Mouse (Mus musculus): ENCODE measurements at regions not wholly inside any gene's neighbourhood (a gene's known extent, or its start where the extent isn't known, plus 50 kb on each side); places are given as distances from the start of the nearest gene placed in this dataset.

DNA sequence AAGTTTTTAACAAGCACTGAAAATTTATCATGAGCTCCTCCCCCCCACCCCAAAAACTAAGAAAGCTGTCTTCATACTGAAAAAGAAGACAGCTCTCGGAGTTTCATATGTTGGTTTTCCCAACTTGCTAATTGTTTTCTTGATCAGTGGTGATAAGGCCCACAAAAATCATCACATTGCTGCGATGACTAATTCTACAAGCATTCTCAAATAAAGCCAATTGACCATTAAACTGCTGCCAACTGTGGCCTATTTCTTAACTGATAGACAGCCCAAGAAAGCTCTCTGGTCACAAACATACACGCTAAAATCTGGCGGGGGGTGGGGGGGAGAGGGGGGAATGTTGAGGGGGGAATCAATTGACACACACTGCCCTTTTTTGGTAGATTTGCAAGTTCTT lies 345.0 kb upstream of the Acvr2a start:
- Histone ChIP-seq H3K4me3 (replicated peaks; ENCODE audit: low read length) (no peak overlapping the region), H3K27ac (ENCODE audit: low read length) (no peak overlapping the region), H3K9ac (ENCODE audit: low read length) (no peak overlapping the region), H3K36me3 (ENCODE audit: control insufficient read depth, insufficient read depth, low read length) (no peaks in the 10 kb centered on the region), H3K9me3 (replicated peaks; ENCODE audit: control insufficient read depth, low read length) (no peaks in the 10 kb centered on the region), H3K4me1 (ENCODE audit: control insufficient read depth, insufficient read depth, low read length) (no peaks in the 10 kb centered on the region), H3K4me2 (ENCODE audit: low read depth, low read length) (no peak overlapping the region), H3K27me3 (ENCODE audit: control insufficient read depth, insufficient read depth, low read length) (no peaks in the 10 kb centered on the region)
- 69% methylated on average over 4 of the region's 4 CpGs for WGBS
- ATAC-seq (ENCODE audit: insufficient read depth, low FRiP score) = no peak

DNA sequence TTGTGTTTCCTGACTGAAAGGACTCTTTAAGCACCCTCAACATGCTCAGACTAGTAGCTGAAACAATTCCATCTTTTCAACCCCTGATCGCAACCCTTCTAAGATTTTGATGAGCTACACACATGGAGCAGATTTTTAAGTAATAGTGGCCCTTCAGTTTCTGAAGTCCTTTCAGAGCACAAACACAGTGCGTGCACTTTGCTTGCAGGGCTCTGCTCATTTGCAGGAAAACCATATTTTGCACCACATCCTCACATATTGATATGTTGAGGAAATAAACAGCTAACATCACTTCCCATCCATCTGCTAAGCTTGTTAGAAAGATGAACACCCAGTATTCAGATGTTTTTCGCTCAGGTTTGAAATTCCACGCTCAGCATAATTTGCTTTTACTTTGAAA lies 344.6 kb upstream of the Acvr2a start:
- Histone ChIP-seq H3K9ac (ENCODE audit: low read length) (no peak overlapping the region), H3K9me3 (replicated peaks; ENCODE audit: control insufficient read depth, low read length) (no peaks in the 10 kb centered on the region), H3K4me3 (replicated peaks; ENCODE audit: low read length) (no peak overlapping the region), H3K4me1 (ENCODE audit: control insufficient read depth, insufficient read depth, low read length) (no peaks in the 10 kb centered on the region), H3K4me2 (ENCODE audit: low read depth, low read length) (no peak overlapping the region), H3K27me3 (ENCODE audit: control insufficient read depth, insufficient read depth, low read length) (no peaks in the 10 kb centered on the region), H3K27ac (ENCODE audit: low read length) (no peak overlapping the region), H3K36me3 (ENCODE audit: control insufficient read depth, insufficient read depth, low read length) (no peaks in the 10 kb centered on the region)
- 83% methylated on average over 4 of the region's 4 CpGs for WGBS
- no peak for ATAC-seq (ENCODE audit: insufficient read depth, low FRiP score)

DNA sequence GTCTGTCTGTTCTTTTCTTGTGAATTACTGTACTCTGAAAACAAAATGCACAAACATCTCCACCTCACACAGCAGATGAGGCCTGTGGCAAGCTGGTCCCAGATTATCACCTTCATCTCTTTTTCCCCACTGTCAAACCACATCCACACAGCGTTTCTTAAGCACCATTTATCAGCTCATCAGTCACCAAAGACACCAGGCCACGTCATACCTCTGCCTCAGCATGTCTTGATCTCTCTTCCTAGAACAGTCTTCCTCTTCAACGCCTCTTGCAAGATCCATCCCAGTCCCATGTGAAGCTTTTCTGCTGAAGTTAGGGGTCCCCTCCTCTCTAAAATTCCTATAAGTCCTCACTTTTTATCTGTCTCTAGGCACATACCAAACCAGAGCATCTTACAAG lies 340.8 kb upstream of the Acvr2a start:
- Histone ChIP-seq H3K4me2 (ENCODE audit: low read depth, low read length) (no peak overlapping the region), H3K9me3 (replicated peaks; ENCODE audit: control insufficient read depth, low read length) (no peaks in the 10 kb centered on the region), H3K27me3 (ENCODE audit: control insufficient read depth, insufficient read depth, low read length) (no peaks in the 10 kb centered on the region), H3K9ac (ENCODE audit: low read length) (no peak overlapping the region), H3K4me3 (replicated peaks; ENCODE audit: low read length) (no peak overlapping the region), H3K27ac (ENCODE audit: low read length) (no peak overlapping the region), H3K36me3 (ENCODE audit: control insufficient read depth, insufficient read depth, low read length) (no peaks in the 10 kb centered on the region), H3K4me1 (ENCODE audit: control insufficient read depth, insufficient read depth, low read length) (no peaks in the 10 kb centered on the region)
- WGBS = 66% methylated on average over 3 of the region's 3 CpGs
- no peak for ATAC-seq (ENCODE audit: insufficient read depth, low FRiP score)

DNA sequence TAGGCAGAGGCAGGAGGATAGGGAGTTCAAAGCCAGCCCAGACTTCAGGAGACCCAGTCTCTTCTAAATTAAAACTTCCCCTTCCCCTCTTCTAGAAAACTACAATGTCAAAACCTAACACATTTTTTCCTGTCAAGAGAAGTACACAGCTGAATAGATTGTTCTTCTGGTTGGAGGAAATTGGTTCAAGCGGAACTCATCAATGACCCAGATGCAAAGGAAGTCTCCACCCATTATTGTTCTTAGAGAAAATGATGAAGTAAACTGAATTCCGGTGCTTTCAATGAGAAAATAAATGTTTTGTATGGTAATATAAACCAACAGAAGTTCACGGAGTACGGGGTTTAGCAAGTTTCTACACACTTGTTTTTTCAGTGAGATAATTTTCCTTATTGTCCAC lies 339.3 kb upstream of the Acvr2a start:
- H3K27ac ChIP-seq (ENCODE audit: low read length) = no peak overlapping the region
- no peak overlapping the region for H3K9ac ChIP-seq (ENCODE audit: low read length)
- no peak overlapping the region for H3K4me3 ChIP-seq (replicated peaks; ENCODE audit: low read length)
- 72% methylated on average over 4 of the region's 4 CpGs for WGBS
- H3K27me3 ChIP-seq (ENCODE audit: control insufficient read depth, insufficient read depth, low read length) = no peaks in the 10 kb centered on the region
- H3K4me1 ChIP-seq (ENCODE audit: control insufficient read depth, insufficient read depth, low read length) = no peaks in the 10 kb centered on the region
- no peaks in the 10 kb centered on the region for H3K36me3 ChIP-seq (ENCODE audit: control insufficient read depth, insufficient read depth, low read length)
- H3K4me2 ChIP-seq (ENCODE audit: low read depth, low read length) = no peak overlapping the region
- ATAC-seq (ENCODE audit: insufficient read depth, low FRiP score) = no peak
- H3K9me3 ChIP-seq (replicated peaks; ENCODE audit: control insufficient read depth, low read length) = no peaks in the 10 kb centered on the region

DNA sequence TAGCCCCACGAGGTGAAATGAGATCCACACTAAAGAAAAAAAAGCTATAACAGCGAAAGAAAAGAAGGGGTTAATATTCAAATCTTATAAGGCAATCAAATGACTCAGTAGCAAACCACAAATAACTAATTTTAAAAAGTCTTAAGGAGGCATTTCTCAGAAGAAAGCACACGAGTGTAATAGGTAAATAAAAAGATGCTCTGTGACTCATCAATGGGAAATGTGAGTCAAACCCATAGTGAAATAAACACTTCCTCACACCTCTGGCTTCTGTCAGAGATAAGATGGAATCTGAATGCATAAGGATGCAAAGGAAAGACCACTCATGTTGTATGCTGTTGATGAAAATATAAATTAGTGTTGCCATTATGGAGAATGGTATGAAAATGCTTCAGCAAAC lies 337.1 kb upstream of the Acvr2a start:
- no peak overlapping the region for H3K9ac ChIP-seq (ENCODE audit: low read length)
- no peaks in the 10 kb centered on the region for H3K27me3 ChIP-seq (ENCODE audit: control insufficient read depth, insufficient read depth, low read length)
- H3K4me2 ChIP-seq (ENCODE audit: low read depth, low read length) = no peak overlapping the region
- 52% methylated on average over 3 of the region's 3 CpGs for WGBS
- no peaks in the 10 kb centered on the region for H3K9me3 ChIP-seq (replicated peaks; ENCODE audit: control insufficient read depth, low read length)
- ATAC-seq (ENCODE audit: insufficient read depth, low FRiP score) = no peak
- no peak overlapping the region for H3K4me3 ChIP-seq (replicated peaks; ENCODE audit: low read length)
- no peak overlapping the region for H3K27ac ChIP-seq (ENCODE audit: low read length)
- no peaks in the 10 kb centered on the region for H3K4me1 ChIP-seq (ENCODE audit: control insufficient read depth, insufficient read depth, low read length)
- H3K36me3 ChIP-seq (ENCODE audit: control insufficient read depth, insufficient read depth, low read length) = no peaks in the 10 kb centered on the region

DNA sequence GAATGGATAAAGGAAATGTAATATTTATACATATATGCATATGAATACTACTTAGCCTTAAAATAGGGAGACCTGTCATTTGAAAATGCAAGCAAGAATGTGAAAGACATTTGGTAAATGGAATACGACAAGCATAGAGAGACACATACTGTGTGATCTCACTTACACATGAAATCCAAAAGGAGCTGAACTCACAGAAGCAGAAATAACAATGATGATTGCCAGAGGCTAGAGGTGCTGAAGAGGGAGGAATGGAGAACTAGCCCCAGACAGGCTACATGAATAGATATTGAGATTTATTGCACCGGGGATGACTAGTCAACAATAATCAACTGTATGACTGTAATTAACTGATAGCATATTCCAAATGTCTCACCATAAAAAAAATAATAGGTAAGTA lies 336.6 kb upstream of the Acvr2a start:
- H3K36me3 ChIP-seq (ENCODE audit: control insufficient read depth, insufficient read depth, low read length) = no peaks in the 10 kb centered on the region
- no peak for ATAC-seq (ENCODE audit: insufficient read depth, low FRiP score)
- no peak overlapping the region for H3K27ac ChIP-seq (ENCODE audit: low read length)
- no peaks in the 10 kb centered on the region for H3K9me3 ChIP-seq (replicated peaks; ENCODE audit: control insufficient read depth, low read length)
- H3K4me3 ChIP-seq (replicated peaks; ENCODE audit: low read length) = no peak overlapping the region
- no peaks in the 10 kb centered on the region for H3K27me3 ChIP-seq (ENCODE audit: control insufficient read depth, insufficient read depth, low read length)
- WGBS = 85% methylated on average over 2 of the region's 2 CpGs
- no peak overlapping the region for H3K9ac ChIP-seq (ENCODE audit: low read length)
- no peak overlapping the region for H3K4me2 ChIP-seq (ENCODE audit: low read depth, low read length)
- H3K4me1 ChIP-seq (ENCODE audit: control insufficient read depth, insufficient read depth, low read length) = no peaks in the 10 kb centered on the region

DNA sequence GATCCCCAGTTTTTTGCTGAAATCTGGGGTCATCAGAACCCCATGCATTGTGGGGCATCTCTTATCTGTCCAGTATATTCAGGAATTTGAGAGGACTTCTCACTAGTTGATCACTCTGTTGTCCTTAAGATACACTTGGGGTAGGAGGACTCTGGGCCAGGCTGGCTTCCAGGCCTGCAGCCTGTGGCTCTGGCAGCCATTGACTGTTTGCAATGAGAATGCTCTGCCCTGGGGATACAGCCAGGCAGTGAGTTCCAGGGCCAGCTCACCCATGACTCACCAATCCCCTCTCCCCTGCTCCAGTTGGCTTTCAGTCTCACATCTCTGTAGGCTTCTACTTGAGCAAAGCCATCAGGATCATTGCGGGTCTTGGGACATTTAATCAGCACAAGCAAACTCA lies 334.3 kb upstream of the Acvr2a start:
- Histone ChIP-seq H3K27me3 (ENCODE audit: control insufficient read depth, insufficient read depth, low read length) (no peaks in the 10 kb centered on the region), H3K4me3 (replicated peaks; ENCODE audit: low read length) (no peak overlapping the region), H3K9ac (ENCODE audit: low read length) (no peak overlapping the region), H3K9me3 (replicated peaks; ENCODE audit: control insufficient read depth, low read length) (no peaks in the 10 kb centered on the region), H3K4me1 (ENCODE audit: control insufficient read depth, insufficient read depth, low read length) (no peaks in the 10 kb centered on the region), H3K36me3 (ENCODE audit: control insufficient read depth, insufficient read depth, low read length) (no peaks in the 10 kb centered on the region), H3K4me2 (ENCODE audit: low read depth, low read length) (no peak overlapping the region), H3K27ac (ENCODE audit: low read length) (no peak overlapping the region)
- WGBS = 92% methylated on average over 1 of the region's 1 CpGs
- ATAC-seq (ENCODE audit: insufficient read depth, low FRiP score) = no peak

DNA sequence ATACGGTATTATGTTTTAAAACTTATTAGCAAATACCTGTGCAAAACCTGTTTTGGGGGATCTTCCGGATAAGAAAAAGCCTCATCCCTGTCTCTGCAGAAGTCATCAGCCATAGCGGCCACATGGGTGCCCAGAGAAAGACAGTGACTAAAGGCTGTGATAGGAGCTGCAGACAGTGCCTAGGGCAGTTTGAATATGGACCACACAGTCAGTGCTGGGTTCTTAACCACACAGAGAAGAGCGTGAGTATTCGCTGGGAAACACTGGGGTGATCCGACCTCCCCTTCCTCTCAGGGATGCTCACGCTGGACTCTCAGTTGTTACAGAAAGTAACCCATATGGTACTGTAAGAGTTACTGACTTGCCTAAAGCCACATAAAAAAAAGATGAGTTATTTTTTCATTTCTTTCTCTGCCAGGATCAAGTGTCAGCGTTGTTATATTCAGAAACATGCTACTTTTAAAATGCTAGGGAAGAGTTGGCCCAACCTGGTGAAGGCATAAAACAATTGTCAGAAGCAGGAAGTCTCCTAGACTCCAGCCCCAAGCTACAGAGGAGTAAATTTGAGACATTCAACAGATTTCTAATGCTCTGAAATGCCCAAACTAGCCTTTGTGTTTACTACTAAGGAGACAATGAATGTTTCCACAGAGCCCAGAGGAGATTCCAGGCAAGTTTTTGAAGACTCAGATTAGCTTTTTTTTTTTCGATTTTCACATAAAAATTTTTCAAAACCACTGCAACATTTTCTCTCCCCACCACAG lies 333.3 kb upstream of the Acvr2a start:
- Histone ChIP-seq H3K4me2 (ENCODE audit: low read depth, low read length) (no peak overlapping the region), H3K4me1 (ENCODE audit: control insufficient read depth, insufficient read depth, low read length) (no peaks in the 10 kb centered on the region), H3K9ac (ENCODE audit: low read length) (no peak overlapping the region), H3K27me3 (ENCODE audit: control insufficient read depth, insufficient read depth, low read length) (no peaks in the 10 kb centered on the region), H3K27ac (ENCODE audit: low read length) (no peak overlapping the region), H3K9me3 (replicated peaks; ENCODE audit: control insufficient read depth, low read length) (no peaks in the 10 kb centered on the region), H3K4me3 (replicated peaks; ENCODE audit: low read length) (no peak overlapping the region), H3K36me3 (ENCODE audit: control insufficient read depth, insufficient read depth, low read length) (no peaks in the 10 kb centered on the region)
- 78% methylated on average over 9 of the region's 9 CpGs for WGBS
- ATAC-seq (ENCODE audit: insufficient read depth, low FRiP score) = no peak

DNA sequence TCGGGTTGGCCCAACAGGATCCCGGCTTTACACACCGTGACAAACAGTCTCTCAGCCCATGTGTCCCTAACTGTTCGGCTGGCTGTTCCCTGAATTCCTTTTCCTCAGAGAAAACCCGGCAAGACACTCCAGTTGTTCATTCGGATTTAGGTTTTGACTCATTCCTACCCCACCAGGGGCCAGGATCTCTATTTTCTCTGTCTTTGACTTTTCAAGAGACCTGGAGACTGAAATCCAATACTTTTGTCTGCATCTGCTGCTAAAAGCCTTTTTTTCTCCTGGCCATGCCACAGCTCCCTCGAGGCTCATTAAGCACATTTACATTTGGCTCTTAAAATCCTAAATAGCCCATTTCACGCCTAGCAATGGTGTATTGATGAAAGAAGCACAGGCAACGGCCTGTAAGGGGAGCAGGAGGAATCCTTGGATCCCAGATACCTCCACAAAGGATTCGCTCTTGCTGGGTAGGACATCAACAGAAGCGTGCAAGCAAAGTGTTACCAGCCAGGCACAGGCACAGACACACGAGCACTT lies 332.6 kb upstream of the Acvr2a start:
- no peak overlapping the region for H3K4me2 ChIP-seq (ENCODE audit: low read depth, low read length)
- H3K36me3 ChIP-seq (ENCODE audit: control insufficient read depth, insufficient read depth, low read length) = no peaks in the 10 kb centered on the region
- H3K27ac ChIP-seq (ENCODE audit: low read length) = no peak overlapping the region
- H3K4me1 ChIP-seq (ENCODE audit: control insufficient read depth, insufficient read depth, low read length) = no peaks in the 10 kb centered on the region
- no peak overlapping the region for H3K4me3 ChIP-seq (replicated peaks; ENCODE audit: low read length)
- no peak for ATAC-seq (ENCODE audit: insufficient read depth, low FRiP score)
- no peaks in the 10 kb centered on the region for H3K9me3 ChIP-seq (replicated peaks; ENCODE audit: control insufficient read depth, low read length)
- no peak overlapping the region for H3K9ac ChIP-seq (ENCODE audit: low read length)
- 63% methylated on average over 12 of the region's 12 CpGs for WGBS
- H3K27me3 ChIP-seq (ENCODE audit: control insufficient read depth, insufficient read depth, low read length) = no peaks in the 10 kb centered on the region

Measured in stomach, embryonic 16.5 days (tissue).